Mouse (Mus musculus) monocyte, adult 5-6 weeks (primary cell): Measurements from ENCODE around the gene Lyl1. TPM values are rescaled to one million over a fixed set of nuclear protein-coding genes. Genes with fewer than 3 reads are reported as not detected.

Experiments
- ATAC-seq: fragments of 153-309, 156-312 bp; replicated peaks from 2 replicates; pipeline ENCODE4 v1.8.0; 2017; ENCODE audit warnings: mild to moderate bottlenecking; ENCODE audit not compliant: low TSS enrichment, insufficient number of reproducible peaks, severe bottlenecking, poor library complexity, low FRiP score
- total RNA-seq: library from RNA; stranded (forward); fragments of 200-1000, 200-491, 200-594 nt; gene quantifications from 3 replicates; pipeline ENCODE4 v1.2.3, GENCODE M21; 2017

Gene Lyl1
- total RNA-seq: 41.7 to 46.2 TPM (median 45.0 TPM) in 3 replicates

GRCm38 (mm10) chr8:84700941-84701911 lies at the start of gene Lyl1:
Lyl1 (plus strand) TSS chr8:84701457.
- ATAC-seq: peak; percentile 48

- ATAC-seq: no peak
These were observed 48.1 kb upstream of the Lyl1 start for GRCm38 (mm10) chr8:84653092-84653631.

DNA sequence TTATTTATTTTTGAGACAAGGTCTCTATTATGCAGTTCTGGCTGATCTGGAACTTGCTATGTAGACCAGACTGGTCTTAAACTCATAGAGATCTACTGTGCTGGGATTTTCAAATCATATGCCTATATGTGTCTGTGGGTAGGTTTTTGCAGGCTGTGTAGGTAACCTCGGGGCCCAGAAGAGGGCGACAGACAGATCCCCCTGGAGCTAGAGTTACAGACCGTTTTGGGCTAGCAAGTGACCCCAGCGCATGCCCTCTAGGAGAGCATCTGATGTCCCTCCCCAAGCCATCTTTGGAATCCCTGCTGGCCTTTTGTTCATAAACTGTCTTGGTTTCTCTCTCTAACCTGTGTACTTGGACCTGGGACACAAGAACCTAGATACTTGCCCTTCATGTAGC lies 46.7 kb upstream of the Lyl1 start:
- ATAC-seq: no peak

GRCm38 (mm10) chr8:84655336-84656190 lies 45.7 kb upstream of the Lyl1 start:
- no peak for ATAC-seq

DNA sequence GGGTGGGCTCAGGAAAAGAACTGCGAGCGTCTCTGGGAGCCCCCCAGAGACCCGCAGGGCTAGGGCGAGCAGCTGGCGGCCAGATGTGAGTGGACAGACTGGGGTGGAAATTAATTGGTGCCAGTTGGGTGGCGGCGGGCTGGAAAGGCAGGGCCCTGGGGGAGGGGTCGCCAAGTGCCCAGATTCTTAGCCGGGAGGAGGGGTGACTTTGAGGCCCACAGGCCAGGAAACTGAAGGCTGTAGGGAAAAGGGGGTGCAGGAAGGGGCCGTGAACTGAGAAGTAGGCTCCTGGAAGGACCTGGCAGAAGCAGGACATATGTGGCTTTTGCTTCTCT lies 45.1 kb upstream of the Lyl1 start:
- ATAC-seq: no peak

- ATAC-seq: peak; percentile 59
These were observed 44.6 kb upstream of the Lyl1 start for GRCm38 (mm10) chr8:84656641-84657126.

DNA sequence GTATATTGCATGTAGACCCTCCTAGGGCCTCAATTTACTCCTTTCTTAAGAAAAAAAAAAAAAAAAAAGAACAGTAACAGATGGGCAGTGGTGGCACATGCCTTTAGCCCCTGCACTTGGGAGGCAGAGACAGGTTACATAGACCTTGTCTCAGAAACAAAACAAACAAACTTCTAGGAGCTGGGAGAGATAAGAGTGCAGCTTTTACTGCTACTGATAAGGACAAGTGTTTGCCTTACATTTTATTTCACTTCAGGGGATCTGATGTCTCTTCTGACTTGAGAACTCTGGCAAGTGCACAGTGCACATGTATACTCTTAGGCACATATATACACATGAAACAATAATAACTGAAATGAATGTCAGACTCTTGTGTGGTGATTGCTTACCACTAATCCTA lies 44.1 kb upstream of the Lyl1 start:
- no peak for ATAC-seq

DNA sequence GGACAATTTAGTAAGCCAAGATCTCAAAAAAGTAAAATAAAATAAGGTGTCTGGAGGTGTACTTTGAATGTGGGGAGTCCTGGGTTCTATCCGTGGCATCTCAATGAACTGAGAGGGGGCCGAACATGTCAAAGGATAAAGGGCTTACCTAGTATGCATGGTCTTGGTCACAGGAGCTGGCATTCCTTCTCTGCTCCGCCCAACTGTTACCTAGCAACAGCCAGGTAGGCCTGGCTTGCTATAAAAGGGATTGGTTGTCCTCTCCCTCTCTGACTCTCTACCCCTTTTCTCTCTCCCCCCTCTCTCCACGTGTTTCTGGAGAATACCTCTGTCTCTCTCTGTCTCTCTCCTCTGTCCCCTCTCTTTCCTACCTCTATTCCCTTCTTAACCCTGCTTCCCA lies 43.6 kb upstream of the Lyl1 start:
- no peak for ATAC-seq

GRCm38 (mm10) chr8:84658951-84659350 lies 42.3 kb upstream of the Lyl1 start:
- no peak for ATAC-seq

- ATAC-seq: peak; percentile 19; the same call in 1 of the 2 replicates
These were observed 41.1 kb upstream of the Lyl1 start for GRCm38 (mm10) chr8:84659936-84660818.

DNA sequence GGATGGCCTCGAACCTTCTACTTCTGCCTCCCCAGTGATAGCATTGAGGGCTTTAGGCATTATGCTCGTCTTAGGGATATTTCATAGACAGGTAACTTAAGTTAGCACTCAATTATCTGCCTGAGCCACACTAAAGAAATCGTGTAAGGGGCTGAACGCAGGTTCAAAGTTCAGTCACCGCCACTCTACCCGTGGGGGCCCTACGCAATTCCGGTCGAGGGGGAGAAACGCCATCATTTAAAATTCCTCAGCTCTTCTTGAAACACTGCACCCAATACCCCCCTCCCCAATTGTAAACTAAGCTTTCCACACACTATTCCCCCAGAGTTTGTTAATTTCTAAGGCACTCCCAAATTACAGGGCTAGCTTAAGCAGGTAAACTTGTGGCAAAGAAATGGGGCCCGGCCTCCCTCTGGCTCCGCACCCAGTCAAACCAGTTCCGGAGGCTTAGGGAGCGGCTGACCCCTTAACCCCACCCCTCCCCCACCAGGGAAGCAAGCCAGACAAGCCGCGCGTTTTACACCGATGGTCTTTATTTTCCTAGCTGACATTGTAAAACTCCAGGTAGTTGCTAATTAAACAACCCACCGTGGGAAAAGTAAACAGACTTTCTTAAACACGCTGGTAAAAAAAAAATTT lies 40.3 kb upstream of the Lyl1 start:
- no peak for ATAC-seq

- peak; percentile 65 for ATAC-seq
These were observed 39.8 kb upstream of the Lyl1 start for GRCm38 (mm10) chr8:84661458-84661871.

GRCm38 (mm10) chr8:84661961-84662571 lies 39.2 kb upstream of the Lyl1 start:
- ATAC-seq: no peak

DNA sequence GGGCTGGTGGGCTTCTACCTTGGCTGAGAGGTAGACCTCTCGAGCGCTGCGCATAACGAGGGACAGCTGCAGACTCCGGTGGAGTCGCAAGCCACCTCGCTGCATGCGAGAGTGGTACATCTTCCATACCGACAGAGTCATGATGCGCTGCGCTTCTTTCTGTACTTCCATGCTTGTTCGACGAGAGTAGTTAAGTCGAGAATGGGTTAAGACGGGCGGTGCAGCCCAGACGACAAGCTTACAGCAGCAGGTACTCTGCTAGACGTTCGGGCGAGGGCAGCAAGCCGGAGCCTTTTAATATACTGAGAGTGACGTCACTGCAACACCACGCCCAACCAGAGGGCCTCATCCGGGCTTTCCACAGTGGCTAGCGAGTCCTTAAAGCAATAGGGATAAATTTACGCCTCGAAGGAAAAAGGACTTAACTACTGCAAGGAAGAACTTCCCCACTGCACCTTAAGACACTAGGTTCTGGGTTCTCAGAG lies 38.6 kb upstream of the Lyl1 start, which contains the start of gene Ier2:
Gene Ier2, minus strand, starts transcription at position 272 of the 485 bp plus-strand sequence.
- peak; percentile 46 for ATAC-seq

DNA sequence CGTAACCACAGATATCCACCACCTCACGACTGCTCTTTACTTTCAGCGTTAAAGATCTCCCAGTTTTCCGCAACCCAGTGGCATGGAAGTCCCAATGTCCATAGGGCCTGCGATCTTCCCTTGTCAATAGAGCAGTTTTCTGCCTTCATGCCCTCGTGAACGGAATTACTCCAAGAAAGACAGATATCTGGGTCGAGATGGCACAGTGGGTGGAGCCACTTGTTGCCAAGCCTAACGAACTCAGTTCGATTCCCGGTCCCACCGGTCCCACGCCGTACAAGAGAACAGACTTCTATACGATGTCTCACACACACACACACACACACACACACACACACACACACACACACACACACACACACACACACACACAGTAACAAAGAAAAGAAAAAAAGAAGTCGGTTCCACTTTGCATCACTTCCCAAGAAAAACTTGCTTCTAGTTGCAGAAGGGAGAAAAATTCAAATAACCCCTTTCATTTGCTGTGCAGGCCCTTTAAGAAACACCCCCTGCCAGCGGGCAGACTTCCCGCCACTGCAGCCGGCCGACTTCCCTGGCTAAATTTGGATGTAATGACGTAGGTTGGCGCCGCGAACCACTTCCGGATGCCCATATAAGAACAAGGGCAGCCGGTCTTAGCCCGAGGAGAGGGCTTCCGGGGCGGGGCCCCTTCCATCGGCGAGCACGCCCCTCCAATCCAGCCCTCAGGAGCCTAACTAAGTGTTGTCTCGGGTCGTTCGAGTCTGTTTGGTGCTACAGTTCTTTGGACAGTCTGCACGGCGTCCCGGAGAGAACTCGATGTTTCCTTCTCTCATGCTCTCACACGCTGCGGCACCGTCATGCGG lies 37.6 kb upstream of the Lyl1 start:
- ATAC-seq: peak; percentile 49
